Mouse (Mus musculus) lung, postnatal 25 days (tissue): ENCODE measurements around the gene Gfra1.

ENCODE experiments used
- DNase-seq: peaks from one replicate; pipeline ENCODE4 v3.0.0; 2022; ENCODE audit warnings: low spot score

The Gfra1 gene

GRCm38 (mm10) chr19:58441785-58442184, 13.9 kb downstream of the Gfra1 start:
- no peak for DNase-seq

GRCm38 (mm10) chr19:58441246-58441645, 14.5 kb downstream of the Gfra1 start:
- no peak for DNase-seq

- no peak for DNase-seq
Observed at GRCm38 (mm10) chr19:58438762-58439161, 16.9 kb downstream of the Gfra1 start.

GRCm38 (mm10) chr19:58437441-58438071, 18.2 kb downstream of the Gfra1 start:
- no peak for DNase-seq

- DNase-seq: no peak
Observed at GRCm38 (mm10) chr19:58436874-58437273, 18.8 kb downstream of the Gfra1 start.

GRCm38 (mm10) chr19:58435877-58436276, 19.8 kb downstream of the Gfra1 start:
- DNase-seq: no peak

- DNase-seq: no peak
Observed at GRCm38 (mm10) chr19:58432840-58433239, 22.9 kb downstream of the Gfra1 start.

- no peak for DNase-seq
Observed at GRCm38 (mm10) chr19:58428546-58428945, 27.2 kb downstream of the Gfra1 start.

- DNase-seq: no peak
Observed at GRCm38 (mm10) chr19:58427348-58427747, 28.4 kb downstream of the Gfra1 start.

- no peak for DNase-seq
Observed at GRCm38 (mm10) chr19:58424928-58425327, 30.8 kb downstream of the Gfra1 start.

GRCm38 (mm10) chr19:58424179-58424578, 31.5 kb downstream of the Gfra1 start:
- no peak for DNase-seq

- DNase-seq: no peak
Observed at GRCm38 (mm10) chr19:58422916-58423493, 32.7 kb downstream of the Gfra1 start.

- no peak for DNase-seq
Observed at GRCm38 (mm10) chr19:58419685-58420084, 36.0 kb downstream of the Gfra1 start.

- no peak for DNase-seq
Observed at GRCm38 (mm10) chr19:58419278-58419677, 36.4 kb downstream of the Gfra1 start.

GRCm38 (mm10) chr19:58415173-58415572, 40.5 kb downstream of the Gfra1 start:
- no peak for DNase-seq

- DNase-seq: no peak
Observed at GRCm38 (mm10) chr19:58414733-58415132, 41.0 kb downstream of the Gfra1 start.

GRCm38 (mm10) chr19:58413290-58413689, 42.4 kb downstream of the Gfra1 start:
- DNase-seq: peak; percentile 71

GRCm38 (mm10) chr19:58412811-58413210, 42.9 kb downstream of the Gfra1 start:
- DNase-seq: no peak

GRCm38 (mm10) chr19:58406726-58407125, 49.0 kb downstream of the Gfra1 start:
- DNase-seq: no peak

- no peak for DNase-seq
Observed at GRCm38 (mm10) chr19:58400224-58400623, 55.5 kb downstream of the Gfra1 start.

- DNase-seq: no peak
Observed at GRCm38 (mm10) chr19:58399166-58399565, 56.5 kb downstream of the Gfra1 start.

GRCm38 (mm10) chr19:58396604-58396984, 59.1 kb downstream of the Gfra1 start:
- no peak for DNase-seq

GRCm38 (mm10) chr19:58395785-58396603, 59.7 kb downstream of the Gfra1 start:
- DNase-seq: no peak
